Mouse (Mus musculus) heart, adult 2 months (tissue): ENCODE data around the gene Hoxd3. TPM values are rescaled to one million over a fixed set of nuclear protein-coding genes. Genes with fewer than 3 reads are reported as not detected.

Source experiments
- DNase-seq, 2 experiments: peaks; one replicate each; pipeline ENCODE4 v3.0.0; 2021
- H3K27ac ChIP-seq: fragments of 200-600 bp; 2 replicates; pipeline ENCODE4 v1.8.1; 2022
- H3K27me3 ChIP-seq: fragments of 200-500 bp; 2 replicates; pipeline ENCODE4 v1.6.1; 2012; ENCODE audit warnings: mild to moderate bottlenecking, low read length, inconsistent platforms, mixed read lengths; ENCODE audit not compliant: control insufficient read depth, insufficient read depth
- H3K36me3 ChIP-seq: fragments of 200-500 bp; 2 replicates; pipeline ENCODE4 v1.6.1; 2012; ENCODE audit warnings: low read length, inconsistent platforms; ENCODE audit not compliant: control insufficient read depth, insufficient read depth
- H3K4me1 ChIP-seq: fragments of 200-500 bp; 2 replicates; pipeline ENCODE4 v1.6.1; 2011; ENCODE audit warnings: low read length; ENCODE audit not compliant: control insufficient read depth, insufficient read depth
- H3K4me3 ChIP-seq: fragments of 200-600 bp; 2 replicates; pipeline ENCODE4 v1.8.1; 2022
- H3K79me2 ChIP-seq: fragments of 200-500 bp; replicated peaks from 2 replicates; pipeline ENCODE4 v1.6.1; 2012; ENCODE audit warnings: mild to moderate bottlenecking, inconsistent platforms, low read length, moderate library complexity, mixed read lengths; ENCODE audit not compliant: control insufficient read depth, insufficient read depth
- H3K9ac ChIP-seq: fragments of 200-500 bp; 2 replicates; pipeline ENCODE4 v1.6.1; 2012; ENCODE audit warnings: low read depth, mild to moderate bottlenecking, control low read depth, inconsistent platforms, low read length, mixed read lengths
- CTCF ChIP-seq: fragments of 200-600 bp; IDR thresholded peaks from 2 replicates; pipeline ENCODE4 v1.8.1; 2022; ENCODE audit warnings: antibody characterized with exemption, mild to moderate bottlenecking, moderate library complexity
- EP300 ChIP-seq: fragments of 200-500 bp; IDR thresholded peaks from 2 replicates; pipeline ENCODE4 v1.6.1; 2011; ENCODE audit warnings: low read depth, low read length, control low read depth; ENCODE audit not compliant: insufficient read depth
- POLR2A ChIP-seq: fragments of 200-500 bp; IDR thresholded peaks from 2 replicates; pipeline ENCODE4 v1.6.1; 2011; ENCODE audit warnings: mild to moderate bottlenecking, low read depth, low read length, control low read depth; ENCODE audit not compliant: insufficient read depth
- WGBS: fragments of 180-500 bp; shearing (Covaris S2); methylation state at CpG from one replicate; pipeline ENCODE4 v1.1.7; 2018; 5-methylcytosine and 5-hydroxymethylcytosine counted together
- intact Hi-C: fragments of 180-260 bp; cut with DNase I; formaldehyde crosslinking; loops from one replicate; pipeline ENCODE4 v1.15.1; 2025
- polyA plus RNA-seq: library from polyadenylated mRNA; depleted of rRNA; stranded (reverse); fragments of >200 nt; gene quantifications from 2 replicates; pipeline ENCODE4 v1.2.3, GENCODE M21; 2012
- total RNA-seq, 2 experiments: library from RNA; stranded (reverse); gene quantifications; 2 replicates each; pipeline ENCODE4 v1.2.3; 2021

Hoxd3 gene
- total and polyA plus RNA-seq, 3 experiments = 0.06 TPM; not detected in 2

DNA sequence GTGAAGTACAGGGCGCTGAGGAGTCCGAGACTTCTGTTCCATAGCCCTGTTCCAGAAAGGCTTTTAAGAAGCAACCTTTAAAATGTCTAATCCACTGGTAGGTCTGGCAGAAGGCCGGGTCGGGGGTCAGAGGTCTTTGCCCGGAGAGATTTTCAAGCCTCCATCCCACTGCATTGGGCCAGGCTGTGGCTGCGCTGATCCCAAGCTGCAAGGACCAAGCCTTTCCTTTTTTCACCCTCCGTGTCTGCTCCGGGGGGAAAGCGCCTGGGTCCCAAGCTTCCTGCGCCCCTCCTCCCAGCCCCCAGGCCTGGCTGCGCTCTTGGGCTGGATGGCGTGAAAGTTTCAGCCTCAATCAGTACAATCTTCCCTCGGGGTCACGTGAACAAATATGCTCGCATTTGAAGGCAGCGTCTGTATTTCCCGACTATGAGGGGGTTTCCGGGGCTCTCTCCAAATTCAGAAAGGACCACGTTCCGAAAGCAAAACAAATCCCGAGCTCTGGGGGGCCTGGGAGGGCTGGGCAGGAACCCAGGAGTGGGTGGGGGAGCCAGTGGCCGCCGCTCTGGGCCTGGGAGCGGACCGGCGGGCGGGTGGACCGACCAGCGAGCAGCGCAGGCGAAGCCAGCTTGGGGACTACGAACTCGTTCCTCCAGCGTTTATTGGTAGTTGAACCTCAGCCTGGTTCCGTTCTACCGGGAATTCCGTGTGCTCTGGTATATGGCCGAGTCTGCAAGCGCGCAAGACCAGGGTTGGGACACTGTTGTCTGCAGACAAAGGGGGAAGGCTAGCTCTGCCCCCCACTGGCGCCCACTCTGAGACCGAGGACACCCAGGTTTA, 24.3 kb downstream of the Hoxd3 start:
- no peak for TF ChIP-seq CTCF
- no peak for TF ChIP-seq EP300
- no peak for TF ChIP-seq POLR2A
- H3K27me3 ChIP-seq = peaks cover 46% of the 10 kb centered on the region
- no peak for DNase-seq
- no peaks in the 10 kb centered on the region for H3K79me2 ChIP-seq
- no peak overlapping the region for H3K9ac ChIP-seq
- no peaks in the 10 kb centered on the region for H3K36me3 ChIP-seq
- WGBS = 4% methylated on average over 42 of the region's 42 CpGs
- no peak overlapping the region for H3K4me3 ChIP-seq
- no peaks in the 10 kb centered on the region for H3K4me1 ChIP-seq
- H3K27ac ChIP-seq = no peak overlapping the region
- intact Hi-C loops = no loop called here

DNA sequence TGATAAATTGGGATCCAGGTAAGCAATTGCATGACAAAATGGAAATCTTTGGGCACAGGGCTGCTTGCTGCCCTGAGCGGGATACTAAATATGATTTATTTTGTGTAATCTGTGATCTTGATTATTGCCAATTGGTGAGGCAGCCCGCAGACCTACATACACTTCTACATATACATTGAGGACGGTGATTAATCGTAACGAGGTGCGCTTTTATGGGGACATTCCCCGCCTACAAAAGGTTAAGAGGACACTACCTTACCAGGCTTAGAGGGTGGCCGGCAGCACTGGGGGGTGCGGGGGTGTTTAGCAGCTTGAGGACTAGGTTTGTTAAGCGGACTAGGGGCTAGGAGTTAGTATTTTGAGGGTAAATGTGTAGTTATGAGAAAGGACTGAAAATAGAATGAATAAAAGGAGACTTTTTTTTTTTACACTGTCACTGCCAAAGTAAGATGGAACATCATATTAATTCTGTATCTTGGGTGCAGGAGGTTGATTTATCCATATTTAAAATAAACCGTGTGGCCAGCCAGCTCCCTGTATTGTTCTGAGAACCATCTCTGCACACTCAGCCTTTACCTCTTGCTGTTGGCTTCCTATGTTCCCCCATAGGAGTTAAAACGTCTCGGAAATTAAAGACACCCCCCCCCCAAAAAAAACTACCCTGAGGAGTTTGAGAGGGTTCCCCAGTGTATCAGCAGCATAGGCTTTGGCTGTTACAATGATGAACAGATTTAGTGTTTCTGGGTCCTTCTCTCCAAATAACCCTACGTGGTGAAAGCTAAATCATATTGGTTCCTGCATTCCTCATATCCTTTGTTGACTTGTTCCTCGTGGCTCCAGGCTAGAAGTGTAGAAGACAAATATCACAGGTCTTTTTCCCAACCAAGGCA, 25.2 kb downstream of the Hoxd3 start:
- WGBS = 10% methylated on average over 15 of the region's 15 CpGs
- H3K9ac ChIP-seq = no peak overlapping the region
- TF ChIP-seq EP300 (no peak), POLR2A (no peak), CTCF (no peak)
- no peaks in the 10 kb centered on the region for H3K36me3 ChIP-seq
- no peak overlapping the region for H3K4me3 ChIP-seq
- H3K4me1 ChIP-seq = no peaks in the 10 kb centered on the region
- DNase-seq = no peak
- no peak overlapping the region for H3K27ac ChIP-seq
- no peaks in the 10 kb centered on the region for H3K79me2 ChIP-seq
- peaks cover 46% of the 10 kb centered on the region for H3K27me3 ChIP-seq
- intact Hi-C loops = no loop called here

GRCm38 (mm10) chr2:74737578-74738070, 25.9 kb downstream of the Hoxd3 start:
- Histone ChIP-seq H3K27me3 (peaks cover 44% of the 10 kb centered on the region), H3K27ac (no peak overlapping the region), H3K9ac (no peak overlapping the region), H3K36me3 (no peaks in the 10 kb centered on the region), H3K4me1 (no peaks in the 10 kb centered on the region), H3K4me3 (no peak overlapping the region), H3K79me2 (no peaks in the 10 kb centered on the region)
- no peak for DNase-seq
- WGBS = 10% methylated on average over 7 of the region's 7 CpGs
- intact Hi-C loops = no loop called here
- TF ChIP-seq POLR2A (no peak), CTCF (no peak), EP300 (no peak)

GRCm38 (mm10) chr2:74738623-74739475, 27.1 kb downstream of the Hoxd3 start:
- no peaks in the 10 kb centered on the region for H3K4me1 ChIP-seq
- TF ChIP-seq POLR2A (no peak), CTCF (no peak), EP300 (no peak)
- no peak overlapping the region for H3K27ac ChIP-seq
- no peak overlapping the region for H3K9ac ChIP-seq
- peaks cover 39% of the 10 kb centered on the region for H3K27me3 ChIP-seq
- H3K4me3 ChIP-seq = no peak overlapping the region
- DNase-seq = no peak
- H3K36me3 ChIP-seq = no peaks in the 10 kb centered on the region
- H3K79me2 ChIP-seq = no peaks in the 10 kb centered on the region
- intact Hi-C loops = no loop called here
- WGBS = 6% methylated on average over 20 of the region's 20 CpGs

DNA sequence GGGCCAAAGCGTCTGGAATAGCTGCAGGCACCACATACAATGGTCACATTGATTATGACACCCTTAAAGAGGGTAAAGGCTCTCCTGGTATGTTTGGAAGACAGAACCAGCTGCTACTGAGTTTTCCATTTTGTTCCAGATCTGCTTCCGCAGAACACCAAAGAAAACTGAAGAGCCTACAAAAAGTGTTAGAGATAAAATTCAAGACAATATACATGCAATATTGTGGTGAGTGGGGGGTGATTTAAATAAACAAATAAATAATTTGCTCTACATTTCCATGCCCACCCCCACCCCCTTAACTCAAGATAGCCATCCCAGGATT, 27.7 kb downstream of the Hoxd3 start:
- TF ChIP-seq CTCF = no peak
- TF ChIP-seq EP300 = no peak
- no peak for TF ChIP-seq POLR2A
- Histone ChIP-seq H3K9ac (no peak overlapping the region), H3K4me1 (no peaks in the 10 kb centered on the region), H3K36me3 (no peaks in the 10 kb centered on the region), H3K27me3 (peaks cover 39% of the 10 kb centered on the region), H3K79me2 (no peaks in the 10 kb centered on the region), H3K4me3 (no peak overlapping the region), H3K27ac (no peak overlapping the region)
- 20% methylated on average over 2 of the region's 2 CpGs for WGBS
- intact Hi-C loops = no loop called here
- DNase-seq = no peak
